Mouse (Mus musculus): ENCODE results near the gene Gm49340. TPM values are rescaled to one million over a fixed set of nuclear protein-coding genes. Genes with fewer than 3 reads are reported as not detected.
"Not testable (repeated sequence)": the region's sequence is repeated elsewhere in the genome, so short reads cannot be mapped to it uniquely, and the experiment has no call there.

The Gm49340 gene
- not detected for polyA plus RNA-seq (2017; shearing (Covaris generic))

- no peak for ATAC-seq
Measured at GRCm38 (mm10) chr11:73329442-73329841, at the start of gene Gm49340, which contains the start of the genes Aspa and Spata22. Gm49340 (plus strand) TSS chr11:73329741. Aspa (minus strand) TSS chr11:73329596. Spata22 (plus strand) TSS chr11:73329741.

- peak; percentile 70 for ATAC-seq
Measured at GRCm38 (mm10) chr11:73280710-73281109, 48.8 kb upstream of the Gm49340 start.

- ATAC-seq, result peak; percentile 67
Measured at GRCm38 (mm10) chr11:73281528-73282027, 48.0 kb upstream of the Gm49340 start.

- ATAC-seq, result no peak
Measured at GRCm38 (mm10) chr11:73283369-73283768, 46.2 kb upstream of the Gm49340 start.

- no peak for ATAC-seq
Measured at GRCm38 (mm10) chr11:73283926-73284325, 45.6 kb upstream of the Gm49340 start.

GRCm38 (mm10) chr11:73284351-73284750, 45.2 kb upstream of the Gm49340 start:
- ATAC-seq, result no peak

GRCm38 (mm10) chr11:73289621-73290020, 39.9 kb upstream of the Gm49340 start:
- no peak for ATAC-seq

GRCm38 (mm10) chr11:73303123-73303522, 26.4 kb upstream of the Gm49340 start:
- no peak for ATAC-seq

GRCm38 (mm10) chr11:73315961-73316360, 13.6 kb upstream of the Gm49340 start:
- no peak for ATAC-seq

- not testable (repeated sequence) for ATAC-seq
Measured at GRCm38 (mm10) chr11:73318581-73318980, 11.0 kb upstream of the Gm49340 start.

GRCm38 (mm10) chr11:73321064-73321463, 8.5 kb upstream of the Gm49340 start:
- not testable (repeated sequence) for ATAC-seq

- no peak for ATAC-seq
Measured at GRCm38 (mm10) chr11:73323906-73324830, 5.4 kb upstream of the Gm49340 start.

- ATAC-seq, result no peak
Measured at GRCm38 (mm10) chr11:73326485-73326886, 3.1 kb upstream of the Gm49340 start.

GRCm38 (mm10) chr11:73327361-73327760, 2.2 kb upstream of the Gm49340 start:
- no peak for ATAC-seq

GRCm38 (mm10) chr11:73333357-73333756, 3.8 kb downstream of the Gm49340 start:
- no peak for ATAC-seq

- no peak for ATAC-seq
Measured at GRCm38 (mm10) chr11:73336919-73337318, 7.4 kb downstream of the Gm49340 start.

- ATAC-seq, result no peak
Measured at GRCm38 (mm10) chr11:73350483-73350882, 20.9 kb downstream of the Gm49340 start, which contains the start of gene Olfr20. Olfr20 (plus strand) TSS chr11:73350783.

GRCm38 (mm10) chr11:73370946-73371345, 41.4 kb downstream of the Gm49340 start, which contains the start of gene Olfr376:
Olfr376 (plus strand) TSS chr11:73371246.
- ATAC-seq, result no peak

GRCm38 (mm10) chr11:73395374-73395773, 65.8 kb downstream of the Gm49340 start:
- no peak for ATAC-seq

- ATAC-seq, result no peak
Measured at GRCm38 (mm10) chr11:73399514-73399913, 70.0 kb downstream of the Gm49340 start, which contains the start of gene Olfr1. Olfr1 (minus strand) TSS chr11:73399614.
